9 mouse cellular contexts compared by ENCODE assay signal in the genomic region with DNA sequence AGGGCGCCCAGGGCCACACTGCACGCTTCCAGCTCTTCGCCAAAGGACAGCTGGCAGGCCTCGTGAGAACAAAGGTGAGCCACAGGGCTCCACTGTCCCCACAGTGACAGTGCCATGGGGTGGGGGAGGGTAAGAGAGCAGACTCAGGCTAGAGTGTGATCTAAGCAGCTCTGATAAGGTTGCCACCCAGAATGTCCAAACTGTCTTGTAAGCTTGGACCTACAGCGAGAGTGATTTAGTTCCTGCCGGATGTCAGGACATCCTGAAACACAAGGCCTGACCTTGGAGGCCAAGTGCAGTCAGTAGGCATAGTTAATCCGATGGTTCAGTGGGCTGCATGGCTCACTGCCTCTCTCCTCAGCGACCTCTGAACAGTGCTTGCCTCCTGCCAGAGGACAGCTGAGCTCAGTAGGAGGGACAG. TPM values are rescaled to one million over a fixed set of nuclear protein-coding genes. Genes with fewer than 3 reads are reported as not detected.
DNase-seq lines count a peak whose midpoint lies in the region; ATAC-seq lines count a peak whose summit lies in the region.
"Had no signal": no experiment of that assay in that cellular context is flagged by ENCODE, and none has a peak within 500 bp of the region (broad histone marks: within the 10 kb centered on the region; RNA-seq: fewer than 3 reads in every experiment).

No protein-coding gene starts in this region.

- H3K9me3 ChIP-seq in intestine, embryonic 16.5 days (ENCODE audit: control insufficient read depth, low read length), result no peaks in the 10 kb centered on the region
- no peaks in the 10 kb centered on the region for H3K9me3 ChIP-seq in liver, embryonic 15.5 days (replicated peaks)

- DNase-seq in adrenal gland, adult 8-10 months, result peak; percentile 71
- peak; percentile 68 for DNase-seq in embryo, embryonic 10.5 days (ENCODE audit: low spot score)
- DNase-seq in left cerebral cortex, postnatal 36 days (ENCODE audit: low spot score in 2 of 2), result no peak
- no peak for DNase-seq in natural killer cell, adult 2 months (ENCODE audit: low spot score in 2 of 2)
- no peak for DNase-seq in frontal cortex, postnatal 36 days (ENCODE audit: low spot score in 2 of 2)
- DNase-seq in layer of hippocampus, postnatal 14 days (ENCODE audit: low spot score in 2 of 2), result no peak

- H3K27me3 ChIP-seq in intestine, embryonic 16.5 days (replicated peaks; ENCODE audit: control insufficient read depth, insufficient read depth, low read length), result no peaks in the 10 kb centered on the region
- H3K27me3 ChIP-seq in liver, embryonic 15.5 days, result 0 out of 2 replicates have a peak, but pooled peaks cover 7% of the 10 kb centered on the region

- H3K9ac ChIP-seq in intestine, embryonic 16.5 days (ENCODE audit: low read depth, low read length), result 0 out of 2 replicates have a peak overlapping the region, but pooled peaks have one; percentile 23
- H3K9ac ChIP-seq in liver, embryonic 15.5 days, result no peak overlapping the region

- no peak overlapping the region for H3K4me3 ChIP-seq in intestine, embryonic 16.5 days (ENCODE audit: low read length)
- H3K4me3 ChIP-seq in liver, embryonic 15.5 days (replicated peaks), result no peak overlapping the region

- WGBS in intestine, embryonic 16.5 days, result 37% methylated on average over 8 of the region's 8 CpGs
- WGBS in liver, embryonic 15.5 days (ENCODE audit: insufficient replicate concordance), result 16% methylated on average over 8 of the region's 8 CpGs

- H3K4me2 ChIP-seq in intestine, embryonic 16.5 days (ENCODE audit: low read depth, low read length), result no peak overlapping the region
- no peak overlapping the region for H3K4me2 ChIP-seq in liver, embryonic 15.5 days

- intact Hi-C loops in left cerebral cortex, postnatal 36 days (cut with DNase I), result no loop called here

- H3K27ac ChIP-seq in intestine, embryonic 16.5 days (ENCODE audit: low read length), result peak overlapping the region; percentile 58
- peak overlapping the region; percentile 51 for H3K27ac ChIP-seq in liver, embryonic 15.5 days (replicated peaks)

- peaks cover 19% of the 10 kb centered on the region for H3K4me1 ChIP-seq in intestine, embryonic 16.5 days (ENCODE audit: control insufficient read depth, insufficient read depth, low read length)
- H3K4me1 ChIP-seq in liver, embryonic 15.5 days (replicated peaks), result peaks cover 32% of the 10 kb centered on the region

- 0 out of 2 replicates have a peak, but pooled peaks have one; percentile 17 for ATAC-seq in intestine, embryonic 16.5 days
- peak; percentile 9; the same call in 1 of the 2 replicates for ATAC-seq in liver, embryonic 15.5 days (ENCODE audit: insufficient read depth)

- H3K36me3 ChIP-seq in intestine, embryonic 16.5 days (ENCODE audit: control insufficient read depth, insufficient read depth, low read length), result no peaks in the 10 kb centered on the region; the same call in 1 of the 2 replicates
- H3K36me3 ChIP-seq in liver, embryonic 15.5 days (replicated peaks), result no peaks in the 10 kb centered on the region

RNA-seq across cellular contexts. Expression of a gene that starts 1.1 kb away (rescaled TPM):
- total RNA-seq in adrenal gland, adult 8-10 months (2022), result 10 to 100 TPM; 17.9 to 37.7 (median 23.4) TPM
- 16.9 and 20.1 TPM in 2 replicates for polyA plus RNA-seq in intestine, embryonic 16.5 days (2015; fragmentation: Nextera tagmentation; extraction: Ambion mirVana)
- 10.8 and 11.1 TPM in 2 replicates for polyA plus RNA-seq in liver, embryonic 15.5 days (2015; fragmentation: Nextera tagmentation; extraction: Ambion mirVana)
- 1 to 10 TPM; 2.0 to 2.7 TPM for total RNA-seq in left cerebral cortex, postnatal 36 days (2021)
- 1 to 10 TPM; 2.0 to 2.3 TPM for total RNA-seq in layer of hippocampus, postnatal 14 days (2021)

RNA-seq across cellular contexts. Expression of a gene that starts 7.3 kb away (rescaled TPM):
- total RNA-seq in adrenal gland, adult 8-10 months (2022), result not detected
- 0.73 and 0.83 TPM in 2 replicates for polyA plus RNA-seq in intestine, embryonic 16.5 days (2015; fragmentation: Nextera tagmentation; extraction: Ambion mirVana)
- polyA plus RNA-seq in liver, embryonic 15.5 days (2015; fragmentation: Nextera tagmentation; extraction: Ambion mirVana), result 0.21 and 0.33 TPM in 2 replicates
- total RNA-seq in left cerebral cortex, postnatal 36 days (2021), result not detected
- not detected for total RNA-seq in layer of hippocampus, postnatal 14 days (2021)
- polyA plus RNA-seq: stomach, embryonic 14.5 days had no signal

RNA-seq across cellular contexts. Expression of a gene that starts 13.1 kb away (rescaled TPM):
- total RNA-seq in adrenal gland, adult 8-10 months (2022), result 10 to 100 TPM in 2 of 4 experiments, 1 to 10 TPM in 2; 4.5 to 15.8 (median 9.7) TPM
- 0.61 and 1.2 TPM in 2 replicates for polyA plus RNA-seq in intestine, embryonic 16.5 days (2015; fragmentation: Nextera tagmentation; extraction: Ambion mirVana)
- polyA plus RNA-seq in liver, embryonic 15.5 days (2015; fragmentation: Nextera tagmentation; extraction: Ambion mirVana), result 0.18 and 0.32 TPM in 2 replicates
- 1 to 10 TPM; 1.0 to 1.4 TPM for total RNA-seq in left cerebral cortex, postnatal 36 days (2021)
- total RNA-seq in layer of hippocampus, postnatal 14 days (2021), result 1 to 10 TPM in 1 of 2 experiments, under 1 TPM in 1; 0.98 to 1.9 TPM

RNA-seq across cellular contexts. Expression of a gene that starts 15.1 kb away (rescaled TPM):
- total RNA-seq in adrenal gland, adult 8-10 months (2022), result 10 to 100 TPM; 22.8 to 27.3 (median 24.7) TPM
- polyA plus RNA-seq in intestine, embryonic 16.5 days (2015; fragmentation: Nextera tagmentation; extraction: Ambion mirVana), result 40.9 and 41.0 TPM in 2 replicates
- 13.3 and 13.8 TPM in 2 replicates for polyA plus RNA-seq in liver, embryonic 15.5 days (2015; fragmentation: Nextera tagmentation; extraction: Ambion mirVana)
- total RNA-seq in left cerebral cortex, postnatal 36 days (2021), result 10 to 100 TPM in 1 of 2 experiments, 1 to 10 TPM in 1; 8.8 to 13.3 TPM
- 10 to 100 TPM; 12.3 to 12.5 TPM for total RNA-seq in layer of hippocampus, postnatal 14 days (2021)

RNA-seq across cellular contexts. Expression of a gene that starts 15.2 kb away (rescaled TPM):
- 1 to 10 TPM in 3 of 4 experiments, under 1 TPM in 1; 0.61 to 1.7 (median 1.3) TPM for total RNA-seq in adrenal gland, adult 8-10 months (2022)
- 2.0 and 2.4 TPM in 2 replicates for polyA plus RNA-seq in intestine, embryonic 16.5 days (2015; fragmentation: Nextera tagmentation; extraction: Ambion mirVana)
- 0.45 and 0.48 TPM in 2 replicates for polyA plus RNA-seq in liver, embryonic 15.5 days (2015; fragmentation: Nextera tagmentation; extraction: Ambion mirVana)
- total RNA-seq in left cerebral cortex, postnatal 36 days (2021), result 1 to 10 TPM; 1.2 to 1.8 TPM
- 1 to 10 TPM; 1.5 to 2.2 TPM for total RNA-seq in layer of hippocampus, postnatal 14 days (2021)

Comparison
In these comparisons a context has a peak if more than half of its experiments do, and no peak if none do; other contexts are left out.
1. DNase-seq: peak in adrenal gland, adult 8-10 months (single experiment) and embryo, embryonic 10.5 days (single experiment); none in left cerebral cortex, postnatal 36 days (0 of 2), natural killer cell, adult 2 months (0 of 2), frontal cortex, postnatal 36 days (0 of 2) and layer of hippocampus, postnatal 14 days (0 of 2).
2. RNA of a gene that starts 1.1 kb away (total RNA-seq): 17.9 to 37.7 TPM in adrenal gland, adult 8-10 months; 2.0 to 2.7 TPM in left cerebral cortex, postnatal 36 days and 2.0 to 2.3 TPM in layer of hippocampus, postnatal 14 days; every median in the first group is over 4 times any median in the second.